Mouse (Mus musculus) spleen, adult 2 months (tissue): ENCODE data around the gene Gstm4.

Experiments
- CTCF ChIP-seq: fragments of 200-500 bp; IDR thresholded peaks from 2 replicates; pipeline ENCODE4 v1.5.1; 2011; ENCODE audit warnings: mild to moderate bottlenecking, inconsistent platforms; ENCODE audit not compliant: insufficient read depth, insufficient read length, insufficient replicate concordance; ENCODE audit errors: extremely low read depth
- POLR2A ChIP-seq: fragments of 200-500 bp; IDR thresholded peaks from 2 replicates; pipeline ENCODE4 v1.6.1; 2011; ENCODE audit warnings: low read depth, low read length, inconsistent platforms

GRCm38 (mm10) chr3:108028641-108029365 is 15.9 kb downstream of the Gstm4 start:
- TF ChIP-seq CTCF, result no peak
- no peak for TF ChIP-seq POLR2A
